Mouse (Mus musculus) liver, postnatal 0 days (tissue): ENCODE measurements around the gene Arg2. TPM values are rescaled to one million over a fixed set of nuclear protein-coding genes. Genes with fewer than 3 reads are reported as not detected.

Experiments used
- ATAC-seq: fragments of 200-750 bp; cut with Nextera tagmentation; 2 replicates; pipeline ENCODE4 v1.8.0; 2017; ENCODE audit warnings: mild to moderate bottlenecking, moderate library complexity
- DNase-seq: peaks from one replicate; pipeline ENCODE4 v3.0.0-alpha.2; 2016
- H3K27ac ChIP-seq: fragments of 300-500 bp; sonication (generic); 2 replicates; pipeline ENCODE4 v1.5.1; 2014; ENCODE audit warnings: antibody characterized with exemption, moderate library complexity, mild to moderate bottlenecking, low read depth
- H3K27me3 ChIP-seq: fragments of 300-500 bp; sonication (generic); 2 replicates; pipeline ENCODE4 v1.6.1; 2014; ENCODE audit warnings: low read length, control low read depth, mixed read lengths; ENCODE audit not compliant: insufficient read depth
- H3K36me3 ChIP-seq: fragments of 300-500 bp; sonication (generic); replicated peaks from 2 replicates; pipeline ENCODE4 v1.6.1; 2014; ENCODE audit warnings: mild to moderate bottlenecking, control low read depth, low read length, moderate library complexity, mixed read lengths; ENCODE audit not compliant: insufficient read depth
- H3K4me1 ChIP-seq: fragments of 300-500 bp; sonication (generic); 2 replicates; pipeline ENCODE4 v1.6.1; 2014; ENCODE audit warnings: antibody characterized with exemption, mild to moderate bottlenecking, control low read depth; ENCODE audit not compliant: insufficient read depth
- H3K4me2 ChIP-seq: fragments of 300-500 bp; sonication (generic); 2 replicates; pipeline ENCODE4 v1.6.1; 2014; ENCODE audit warnings: low read depth, mild to moderate bottlenecking, low read length, moderate library complexity, mixed read lengths
- H3K4me3 ChIP-seq: fragments of 300-500 bp; sonication (generic); 2 replicates; pipeline ENCODE4 v1.5.1; 2014; ENCODE audit warnings: low read depth, low read length
- H3K9ac ChIP-seq: fragments of 300-500 bp; sonication (generic); replicated peaks from 2 replicates; pipeline ENCODE4 v1.6.1; 2014; ENCODE audit warnings: mild to moderate bottlenecking, moderate library complexity
- H3K9me3 ChIP-seq: fragments of 300-500 bp; sonication (generic); 2 replicates; pipeline ENCODE4 v1.6.1; 2016; ENCODE audit warnings: mild to moderate bottlenecking, control low read depth, low read length, mixed read lengths
- CTCF ChIP-seq: sonication (generic); IDR thresholded peaks from 2 replicates; pipeline ENCODE4 v1.5.1; 2016; ENCODE audit warnings: antibody characterized with exemption, low read depth
- EP300 ChIP-seq: IDR thresholded peaks from 2 replicates; pipeline ENCODE4 v1.6.1; 2016; ENCODE audit warnings: antibody characterized with exemption, low read depth, mild to moderate bottlenecking
- WGBS: fragments of 180-500 bp; shearing (Covaris S2); extraction: QIAGEN DNeasy Blood & Tissue Kit; methylation state at CpG from one replicate; pipeline ENCODE4 v1.1.7; 2014; ENCODE audit not compliant: insufficient replicate concordance; 5-methylcytosine and 5-hydroxymethylcytosine counted together
- polyA plus RNA-seq: library from polyadenylated mRNA; unstranded; fragments of >200 nt; fragmentation: Nextera tagmentation; extraction: Ambion mirVana; gene quantifications from 2 replicates; pipeline ENCODE4 v1.2.1, GENCODE M21; 2015

Arg2 gene
- polyA plus RNA-seq, 1 experiment from 2014 or later = 1.3 TPM

GRCm38 (mm10) chr12:79149653-79150052, 19.1 kb downstream of the Arg2 start:
- Histone ChIP-seq H3K36me3 (peaks cover under 1% of the 10 kb centered on the region; the same call in 1 of the 2 replicates), H3K9ac (no peak overlapping the region), H3K27ac (no peak overlapping the region), H3K4me1 (no peaks in the 10 kb centered on the region), H3K27me3 (no peaks in the 10 kb centered on the region), H3K9me3 (no peaks in the 10 kb centered on the region), H3K4me2 (no peak overlapping the region), H3K4me3 (no peak overlapping the region)
- no peak for ATAC-seq
- DNase-seq = no peak
- 87% methylated on average over 6 of the region's 6 CpGs for WGBS
- TF ChIP-seq CTCF (no peak), EP300 (no peak)

- H3K4me2 ChIP-seq = no peak overlapping the region
- TF ChIP-seq CTCF (no peak), EP300 (no peak)
- H3K27ac ChIP-seq = no peak overlapping the region
- no peaks in the 10 kb centered on the region for H3K9me3 ChIP-seq
- no peak overlapping the region for H3K4me3 ChIP-seq
- H3K27me3 ChIP-seq = no peaks in the 10 kb centered on the region
- no peak overlapping the region for H3K9ac ChIP-seq
- H3K36me3 ChIP-seq = peaks cover 67% of the 10 kb centered on the region
- H3K4me1 ChIP-seq = no peaks in the 10 kb centered on the region
- DNase-seq (no peak), ATAC-seq (no peak)
- 82% methylated on average over 3 of the region's 3 CpGs for WGBS
Observed at GRCm38 (mm10) chr12:79162876-79163275, 32.3 kb downstream of the Arg2 start.

GRCm38 (mm10) chr12:79169173-79169572, 38.6 kb downstream of the Arg2 start:
- TF ChIP-seq EP300 (no peak), CTCF (peak; percentile 37)
- H3K36me3 ChIP-seq = peaks cover 16% of the 10 kb centered on the region
- H3K4me2 ChIP-seq = no peak overlapping the region
- H3K4me3 ChIP-seq = no peak overlapping the region
- DNase-seq (no peak), ATAC-seq (no peak)
- H3K4me1 ChIP-seq = peaks cover 17% of the 10 kb centered on the region
- H3K27ac ChIP-seq = no peak overlapping the region
- H3K9me3 ChIP-seq = no peaks in the 10 kb centered on the region
- no peak overlapping the region for H3K9ac ChIP-seq
- H3K27me3 ChIP-seq = no peaks in the 10 kb centered on the region

GRCm38 (mm10) chr12:79170421-79170820, 39.8 kb downstream of the Arg2 start:
- TF ChIP-seq EP300 (no peak), CTCF (no peak)
- DNase-seq (no peak), ATAC-seq (no peak)
- Histone ChIP-seq H3K9ac (no peak overlapping the region), H3K27ac (no peak overlapping the region), H3K4me3 (no peak overlapping the region), H3K27me3 (no peaks in the 10 kb centered on the region), H3K36me3 (peaks cover 14% of the 10 kb centered on the region), H3K9me3 (no peaks in the 10 kb centered on the region), H3K4me2 (no peak overlapping the region), H3K4me1 (peaks cover 17% of the 10 kb centered on the region)
- 77% methylated on average over 3 of the region's 3 CpGs for WGBS

GRCm38 (mm10) chr12:79171269-79171995, 40.9 kb downstream of the Arg2 start:
- H3K27me3 ChIP-seq = no peaks in the 10 kb centered on the region
- H3K4me1 ChIP-seq = peaks cover 17% of the 10 kb centered on the region
- peak overlapping the region; percentile 94 for H3K4me3 ChIP-seq
- H3K36me3 ChIP-seq = peaks cover 17% of the 10 kb centered on the region
- DNase-seq (no peak), ATAC-seq (no peak)
- peak overlapping the region; percentile 91 for H3K27ac ChIP-seq
- H3K4me2 ChIP-seq = peak overlapping the region; percentile 81
- WGBS = 30% methylated on average over 12 of the region's 12 CpGs
- peak overlapping the region; percentile 85 for H3K9ac ChIP-seq
- no peaks in the 10 kb centered on the region for H3K9me3 ChIP-seq
- no peak for TF ChIP-seq EP300
- TF ChIP-seq CTCF = no peak

GRCm38 (mm10) chr12:79172019-79172941, 41.7 kb downstream of the Arg2 start, which contains the start of gene Vti1b:
Vti1b (minus strand) TSS chr12:79172667.
- H3K4me3 ChIP-seq = peak within 1 kb of the TSS; percentile 94
- H3K9ac ChIP-seq = peak within 1 kb of the TSS; percentile 85
- WGBS = 2% methylated on average over 66 of the region's 73 CpGs
- no peaks in the 10 kb centered on the region for H3K27me3 ChIP-seq
- H3K4me2 ChIP-seq = peak within 1 kb of the TSS; percentile 81
- DNase-seq (peak; percentile 92), ATAC-seq (peak; percentile 95)
- peaks cover 17% of the 10 kb centered on the region for H3K4me1 ChIP-seq
- H3K27ac ChIP-seq = peak within 1 kb of the TSS; percentile 91
- H3K9me3 ChIP-seq = no peaks in the 10 kb centered on the region
- TF ChIP-seq CTCF = peak; percentile 82
- TF ChIP-seq EP300 = peak; percentile 36; the same call in 1 of the 2 replicates
- peaks cover 17% of the 10 kb centered on the region for H3K36me3 ChIP-seq
